Mouse (Mus musculus): ENCODE data around the gene Slc7a14.

Slc7a14 gene

DNA sequence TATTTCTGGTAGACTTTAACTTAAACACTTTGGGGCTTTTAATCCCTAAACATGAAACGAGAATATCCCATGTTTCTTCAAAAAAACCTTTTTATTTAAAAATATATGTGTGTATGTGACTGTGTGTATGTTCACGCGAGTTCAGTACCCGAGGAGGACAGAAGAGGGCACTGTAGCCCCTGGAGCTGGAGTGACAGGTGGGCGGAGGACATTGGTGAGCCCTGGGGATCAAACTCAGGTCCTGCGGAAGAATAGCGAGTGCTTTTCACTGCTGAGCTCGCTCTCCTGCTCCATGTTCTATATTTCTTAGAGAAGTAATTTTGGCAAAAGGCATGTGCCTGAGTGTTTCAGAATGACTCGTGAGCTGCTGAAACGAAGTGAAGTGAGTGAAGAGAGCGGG, 106.2 kb downstream of the Slc7a14 start:
- no peak for DNase-seq

DNA sequence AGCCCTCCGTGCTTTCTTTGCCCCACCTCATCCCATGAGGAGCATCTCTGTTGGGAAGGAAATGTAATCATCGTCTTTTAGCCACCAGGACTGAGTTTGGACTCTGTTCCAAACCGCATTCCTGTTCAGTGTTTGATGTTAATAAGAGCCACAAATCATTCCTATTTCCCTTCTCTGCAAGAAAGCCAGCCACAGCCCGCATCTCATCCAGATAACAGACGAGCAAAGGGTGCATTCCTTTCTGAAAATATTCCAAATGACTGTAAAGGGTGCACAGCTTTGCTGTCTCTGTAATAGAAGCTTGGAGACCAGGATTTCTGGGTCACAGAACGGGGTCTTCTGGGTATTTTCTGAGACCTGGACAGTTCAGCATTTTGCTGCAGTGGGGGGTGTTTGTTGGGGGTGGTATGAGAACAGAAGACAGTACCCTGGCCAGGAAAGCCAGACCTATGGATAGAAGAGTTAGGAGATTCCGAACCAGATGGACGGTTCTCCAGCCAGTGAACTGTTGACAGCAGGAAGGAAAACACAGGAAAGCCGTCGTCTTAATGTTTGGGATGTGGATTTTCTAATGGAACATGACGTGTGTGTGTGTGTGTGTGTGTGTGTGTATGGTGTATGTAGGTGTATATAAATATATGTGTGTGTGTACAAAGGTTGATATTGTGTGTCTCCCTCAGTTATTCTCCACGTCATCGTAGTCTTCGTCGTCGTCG, 110.9 kb downstream of the Slc7a14 start:
- peak; percentile 34 for DNase-seq

DNA sequence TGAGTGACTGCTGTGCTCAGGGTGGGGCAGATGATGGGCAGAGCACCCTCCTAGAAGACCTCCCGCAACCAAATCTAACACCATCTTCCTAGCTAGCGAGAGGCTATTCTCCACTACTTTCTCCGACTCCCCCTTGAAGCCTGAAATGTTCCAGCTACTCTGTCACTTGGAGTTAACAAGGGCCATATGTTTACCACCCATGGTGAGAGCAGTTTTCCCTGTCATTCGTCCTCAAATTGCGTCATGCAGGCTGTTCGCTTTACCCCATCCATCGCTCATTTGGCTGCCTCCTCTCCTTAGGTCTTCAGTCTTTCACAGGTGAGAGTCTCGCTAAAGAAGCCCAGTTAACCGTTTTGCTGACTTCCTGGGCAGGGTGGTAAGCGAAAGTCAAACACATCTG, 118.8 kb downstream of the Slc7a14 start:
- no peak for DNase-seq

DNA sequence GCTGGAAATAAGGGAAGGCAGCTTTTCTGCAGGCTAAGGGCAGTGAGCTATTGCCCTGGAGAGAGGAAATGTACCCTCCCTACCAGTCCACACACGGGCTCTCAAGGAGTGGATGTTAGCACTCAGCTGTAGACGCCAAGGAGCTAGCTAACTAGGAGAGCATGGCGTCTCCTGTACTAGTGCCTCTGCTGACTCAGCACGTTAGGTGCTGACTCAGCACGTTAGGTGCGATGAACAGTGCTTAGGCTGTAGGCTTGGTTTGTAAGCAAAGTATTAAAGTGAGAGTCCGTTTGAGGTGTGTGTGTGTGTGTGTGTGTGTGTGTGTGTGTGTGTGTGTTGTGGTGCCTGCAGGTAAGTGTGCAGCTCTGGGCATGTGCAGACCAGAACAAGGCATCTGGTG, 119.8 kb downstream of the Slc7a14 start:
- no peak for DNase-seq

DNA sequence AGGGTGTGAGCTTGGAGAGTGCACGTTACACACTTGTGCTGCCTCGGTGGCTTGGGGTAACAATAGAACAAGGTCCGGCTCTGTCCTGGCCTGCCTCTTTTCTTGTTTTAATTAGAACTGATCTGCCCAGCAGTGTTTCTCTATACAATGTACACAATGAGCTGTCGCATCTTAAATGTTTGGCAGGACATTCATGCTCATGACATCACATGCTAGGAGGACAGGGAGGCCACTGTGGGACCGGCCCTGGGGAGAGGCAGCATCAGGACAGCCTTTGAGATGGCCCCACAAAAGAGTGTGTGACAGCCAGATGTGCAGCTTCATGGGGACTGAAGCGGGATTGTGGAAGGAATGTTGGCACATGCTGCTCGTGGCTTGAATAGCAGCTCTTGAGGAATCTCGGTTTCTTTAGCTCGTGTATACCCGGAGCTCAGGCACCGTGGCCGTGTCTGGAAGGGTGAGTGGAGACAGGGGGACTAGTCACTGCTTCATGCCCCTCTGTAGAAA, 143.8 kb downstream of the Slc7a14 start:
- no peak for DNase-seq

DNA sequence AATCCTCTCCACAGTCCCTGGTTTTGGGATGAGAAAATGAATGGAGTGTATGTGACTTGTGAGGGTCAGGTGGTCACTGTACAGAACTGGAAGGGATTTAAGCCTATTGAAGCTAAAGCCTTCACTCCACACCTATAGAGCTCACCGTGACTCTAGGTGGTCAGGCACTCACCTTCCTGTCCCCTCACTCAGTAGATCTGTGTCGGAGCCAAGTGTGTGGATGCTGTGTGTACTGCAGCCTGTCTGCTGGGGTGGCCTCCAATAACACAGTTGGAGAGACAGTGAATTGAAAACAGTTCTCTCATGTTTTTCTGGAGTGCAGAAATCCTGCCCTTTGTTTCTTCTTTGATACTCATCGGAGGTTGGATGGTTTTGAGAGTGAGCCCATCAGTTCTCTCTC, 144.4 kb downstream of the Slc7a14 start:
- no peak for DNase-seq

DNA sequence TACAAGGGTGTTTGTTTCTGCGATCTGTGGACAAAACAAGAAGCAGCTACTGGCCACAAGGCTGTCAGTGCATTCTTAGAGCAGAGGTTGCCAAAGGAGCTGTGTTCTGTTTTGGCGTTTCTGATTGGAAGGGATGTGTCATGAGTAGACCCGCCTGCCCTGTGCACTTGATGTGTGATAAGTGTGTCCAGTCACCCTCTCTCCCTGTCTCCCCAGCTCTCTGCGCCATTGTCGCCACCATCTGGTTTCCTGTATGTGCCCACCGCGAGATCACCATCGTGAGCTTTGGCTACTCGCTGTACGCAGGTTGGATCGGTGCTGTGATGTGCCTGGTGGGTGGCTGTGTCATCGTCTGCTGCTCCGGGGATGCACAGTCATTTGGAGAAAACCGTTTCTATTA, 147.3 kb downstream of the Slc7a14 start:
- DNase-seq: no peak

DNA sequence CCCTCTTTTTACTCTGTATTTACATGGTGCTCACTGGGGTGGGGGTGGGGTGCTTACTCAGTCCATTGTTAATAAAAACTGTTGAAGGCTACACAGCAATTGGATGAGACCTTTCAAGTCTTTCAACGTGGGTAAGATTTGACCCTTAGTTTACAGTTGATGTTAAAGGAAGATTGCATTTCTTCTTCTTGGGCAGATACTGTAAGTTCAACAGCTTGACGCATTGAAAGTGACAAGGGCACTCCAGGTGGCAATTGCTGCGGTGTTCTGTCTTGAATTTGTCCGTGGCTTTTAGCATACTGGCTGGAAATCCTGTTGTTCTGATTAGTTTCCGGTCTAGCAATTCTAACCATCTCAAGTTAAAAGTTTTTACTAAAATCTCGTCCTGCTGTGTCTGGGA, 148.8 kb downstream of the Slc7a14 start:
- DNase-seq: no peak

DNA sequence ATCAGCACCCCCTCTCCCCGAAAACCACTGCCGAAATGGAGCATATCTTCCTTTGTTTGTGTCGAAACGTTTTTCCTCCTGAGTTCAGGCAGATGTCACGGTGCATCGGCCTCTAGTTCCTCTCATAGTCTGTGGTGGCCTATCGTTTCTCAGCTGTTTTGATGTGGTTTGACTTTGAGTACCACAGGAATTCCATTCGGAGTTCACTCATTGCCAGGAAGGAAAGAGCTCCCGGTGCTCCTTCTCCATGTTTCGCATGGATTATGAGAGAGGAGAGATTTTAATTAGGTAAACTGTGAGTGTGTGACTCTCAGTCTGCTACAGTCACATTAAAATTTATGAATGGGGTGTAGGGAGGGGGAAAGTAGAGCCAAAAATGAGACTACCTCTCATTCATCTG, 150.1 kb downstream of the Slc7a14 start:
- no peak for DNase-seq

DNA sequence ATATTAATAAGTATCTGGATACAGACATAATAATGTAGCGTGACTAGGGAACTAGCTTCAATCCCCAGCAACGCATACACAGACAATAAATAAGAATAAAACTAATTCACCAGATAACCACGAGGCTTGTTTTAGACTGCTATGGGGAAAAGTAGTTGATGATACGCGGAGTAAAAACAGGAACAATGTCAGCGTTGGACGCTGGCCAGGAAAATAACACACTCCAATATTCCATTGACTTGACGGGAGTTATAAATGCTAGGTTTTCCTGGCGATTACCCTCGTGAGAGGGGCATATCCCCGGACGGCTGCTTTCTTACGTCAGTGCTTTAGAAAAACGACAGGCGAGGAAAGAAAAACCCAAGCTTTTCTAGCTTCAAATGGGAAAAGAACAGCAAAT, 152.4 kb downstream of the Slc7a14 start:
- peak; percentile 28 for DNase-seq

DNA sequence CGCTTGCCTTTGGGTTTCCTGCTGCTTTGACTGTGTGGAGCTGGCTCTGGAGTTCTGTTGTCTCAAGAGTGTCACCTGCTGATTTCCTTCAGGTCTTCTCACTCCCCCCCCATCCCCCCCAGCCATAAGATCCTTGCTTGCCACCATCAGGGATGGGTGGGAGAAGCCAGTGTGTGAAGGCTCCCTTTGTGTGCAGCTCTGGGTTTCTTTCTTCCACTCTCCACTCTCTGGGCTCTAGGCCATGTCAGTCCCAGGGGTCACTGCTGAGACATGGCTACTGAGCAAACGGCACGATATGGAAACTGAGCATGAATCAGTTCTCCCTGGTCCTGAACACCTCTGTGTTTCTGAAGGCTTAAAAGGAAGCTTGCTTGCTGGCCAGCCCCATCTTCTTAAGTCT, 154.1 kb downstream of the Slc7a14 start:
- no peak for DNase-seq

Data from kidney, postnatal 14 days (tissue).